Mouse (Mus musculus) limb, embryonic 14.5 days (tissue): ENCODE measurements around the gene Ski. TPM values are rescaled to one million over a fixed set of nuclear protein-coding genes. Genes with fewer than 3 reads are reported as not detected.

Experiments
- ATAC-seq: fragments of 200-750 bp; cut with Nextera tagmentation; 2 replicates; pipeline ENCODE4 v1.8.0; 2017; ENCODE audit warnings: low read depth, moderate number of reproducible peaks, moderate TSS enrichment; ENCODE audit not compliant: low FRiP score
- DNase-seq: peaks from one replicate; pipeline ENCODE4 v3.0.0-alpha.2; 2015; ENCODE audit warnings: low spot score
- H3K27ac ChIP-seq: fragments of 300-500 bp; sonication (generic); replicated peaks from 2 replicates; pipeline ENCODE4 v1.5.1; 2014; ENCODE audit warnings: low read depth, mild to moderate bottlenecking, low read length, moderate library complexity, mixed read lengths
- H3K27me3 ChIP-seq: fragments of 300-500 bp; sonication (generic); 2 replicates; pipeline ENCODE4 v1.6.1; 2014; ENCODE audit warnings: low read length, mixed read lengths; ENCODE audit not compliant: control insufficient read depth, insufficient read depth
- H3K36me3 ChIP-seq: fragments of 300-500 bp; sonication (generic); 2 replicates; pipeline ENCODE4 v1.6.1; 2014; ENCODE audit warnings: mild to moderate bottlenecking, low read length, moderate library complexity, mixed read lengths; ENCODE audit not compliant: control insufficient read depth, insufficient read depth
- H3K4me1 ChIP-seq: fragments of 300-500 bp; sonication (generic); 2 replicates; pipeline ENCODE4 v1.6.1; 2014; ENCODE audit warnings: antibody characterized with exemption, low read length, mixed read lengths; ENCODE audit not compliant: control insufficient read depth, insufficient read depth
- H3K4me2 ChIP-seq: fragments of 300-500 bp; sonication (generic); replicated peaks from 2 replicates; pipeline ENCODE4 v1.6.1; 2014; ENCODE audit warnings: low read depth, mild to moderate bottlenecking, low read length, moderate library complexity; ENCODE audit not compliant: severe bottlenecking
- H3K4me3 ChIP-seq: fragments of 300-500 bp; sonication (generic); replicated peaks from 2 replicates; pipeline ENCODE4 v1.5.1; 2014; ENCODE audit warnings: low read length
- H3K9ac ChIP-seq: fragments of 300-500 bp; sonication (generic); 2 replicates; pipeline ENCODE4 v1.6.1; 2014; ENCODE audit warnings: mild to moderate bottlenecking, low read depth, low read length, moderate library complexity; ENCODE audit not compliant: severe bottlenecking
- H3K9me3 ChIP-seq: fragments of 300-500 bp; sonication (generic); 2 replicates; pipeline ENCODE4 v1.6.1; 2016; ENCODE audit warnings: low read length; ENCODE audit not compliant: control insufficient read depth
- POLR2A ChIP-seq: fragments of 200-500 bp; IDR thresholded peaks from 2 replicates; pipeline ENCODE4 v1.8.0; 2012; ENCODE audit warnings: inconsistent platforms, mild to moderate bottlenecking, moderate library complexity, borderline replicate concordance; ENCODE audit not compliant: insufficient read depth, insufficient read length; ENCODE audit errors: extremely low read depth
- WGBS: fragments of 180-500 bp; shearing (Covaris S2); extraction: QIAGEN DNeasy Blood & Tissue Kit; methylation state at CpG from one replicate; pipeline ENCODE4 v1.1.7; 2014; 5-methylcytosine and 5-hydroxymethylcytosine counted together
- polyA plus RNA-seq, 2 experiments: library from polyadenylated mRNA; depleted of rRNA in 1 of 2; stranded (reverse) in 1 of 2; unstranded in 1 of 2; fragments of >200 nt; fragmentation: Nextera tagmentation in 1 of 2; extraction: Ambion mirVana in 1 of 2; gene quantifications; 2 replicates each; pipeline versions ENCODE4 v1.2.1 to v1.2.3; 2012 to 2014

Gene Ski
- polyA plus RNA-seq, 2 experiments = 44.0 to 88.7 TPM

DNA sequence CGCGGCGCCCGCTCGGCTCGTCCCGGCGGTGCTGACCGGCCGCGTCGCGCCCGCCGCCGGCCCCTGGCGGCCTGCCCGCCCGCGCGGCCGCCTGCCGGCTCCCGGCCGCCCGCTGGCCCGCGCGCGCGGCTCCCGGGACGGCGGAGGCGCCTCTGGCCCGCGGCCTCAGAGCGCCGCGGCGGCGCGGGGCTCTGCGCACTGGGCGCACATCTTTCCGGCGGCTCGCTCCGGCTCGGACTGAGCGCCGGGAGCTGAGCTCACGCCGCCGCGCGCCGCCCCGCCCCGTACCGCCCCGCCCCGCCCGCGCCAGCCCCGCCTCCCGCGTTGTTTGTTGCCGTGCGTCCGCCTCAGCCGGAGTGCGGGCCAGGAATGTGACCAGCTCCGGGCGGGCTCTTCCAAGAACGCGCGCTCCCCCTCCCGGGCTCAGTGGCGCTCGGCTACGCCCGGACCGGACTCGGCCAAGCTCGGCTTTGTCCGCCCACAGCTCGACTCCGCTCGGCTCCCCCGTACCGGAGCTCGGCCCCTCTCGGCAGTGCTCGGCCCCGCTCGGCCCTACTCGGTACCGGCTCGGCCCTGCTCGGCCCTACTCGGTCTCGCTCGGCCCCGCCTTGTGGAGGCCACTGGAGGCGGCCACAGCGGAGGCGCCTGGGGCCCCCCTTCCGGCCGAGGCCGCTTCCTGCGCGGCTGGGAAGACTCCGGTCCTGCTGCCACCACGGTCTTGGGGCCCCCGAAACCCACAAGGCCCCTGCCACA lies 625 bp upstream of the Ski start:
- H3K36me3 ChIP-seq = peaks cover 17% of the 10 kb centered on the region

DNA sequence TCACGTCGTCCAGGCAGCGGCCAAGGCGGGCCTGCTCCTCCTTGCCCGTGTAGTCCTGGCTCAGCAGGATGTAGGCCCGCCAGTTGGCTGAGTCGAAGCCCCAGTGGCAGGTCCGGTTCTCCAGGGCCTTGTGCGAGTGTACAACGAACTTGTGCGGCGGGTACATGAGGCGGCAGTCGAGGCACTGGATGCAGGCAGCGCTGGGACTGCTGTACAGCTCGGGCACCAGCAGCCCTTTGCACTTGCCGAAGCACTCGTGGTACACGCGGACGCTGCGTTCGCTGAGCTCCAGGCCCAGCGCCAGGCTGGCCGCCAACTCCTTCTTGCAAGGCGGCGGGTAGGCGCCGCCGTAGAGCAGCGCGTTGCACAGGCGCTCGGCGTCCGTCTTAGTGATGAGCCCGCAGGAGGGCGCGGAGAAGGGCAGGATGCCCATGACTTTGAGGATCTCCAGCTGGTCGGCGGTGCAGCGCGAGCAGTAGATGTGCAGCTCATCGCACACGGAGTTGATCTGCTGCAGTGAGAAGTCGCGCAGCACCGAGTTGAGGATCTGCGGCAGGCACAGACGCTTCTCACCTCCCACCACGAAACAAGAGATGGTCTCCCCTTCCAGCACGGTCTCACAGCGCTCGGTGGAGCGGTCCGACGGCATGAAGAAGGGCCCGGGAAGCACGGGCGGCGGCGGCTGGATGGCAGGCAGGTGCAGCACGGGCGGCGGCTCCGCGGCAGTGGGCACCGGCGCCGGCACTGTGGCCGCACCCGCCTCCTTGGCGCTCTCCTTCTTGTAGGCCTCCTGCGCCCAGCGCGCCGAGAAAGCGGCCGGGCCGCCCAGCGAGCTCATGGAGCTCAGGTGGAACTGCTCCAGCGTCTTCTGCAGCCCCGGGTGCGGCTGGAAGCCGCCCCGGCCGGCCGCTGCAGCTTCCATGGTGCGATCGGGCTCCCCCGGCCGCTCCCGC lies 517 bp downstream of the Ski start:
- TF ChIP-seq POLR2A = no peak

More for the DNA sequence above, 625 bp upstream of the Ski start:
- H3K4me2 ChIP-seq = peak overlapping the region; percentile 98
- peak; percentile 69; the same call in 1 of the 2 replicates for TF ChIP-seq POLR2A
- WGBS = under 1% methylated on average over 46 of the region's 116 CpGs
- peak overlapping the region; percentile 94 for H3K9ac ChIP-seq
- peak overlapping the region; percentile 94 for H3K27ac ChIP-seq
- peaks cover 28% of the 10 kb centered on the region for H3K4me1 ChIP-seq
- DNase-seq (peak; percentile 97), ATAC-seq (peak; percentile 98)
- no peaks in the 10 kb centered on the region for H3K27me3 ChIP-seq
- H3K9me3 ChIP-seq = no peaks in the 10 kb centered on the region
- peak overlapping the region; percentile 37 for H3K4me3 ChIP-seq

DNA sequence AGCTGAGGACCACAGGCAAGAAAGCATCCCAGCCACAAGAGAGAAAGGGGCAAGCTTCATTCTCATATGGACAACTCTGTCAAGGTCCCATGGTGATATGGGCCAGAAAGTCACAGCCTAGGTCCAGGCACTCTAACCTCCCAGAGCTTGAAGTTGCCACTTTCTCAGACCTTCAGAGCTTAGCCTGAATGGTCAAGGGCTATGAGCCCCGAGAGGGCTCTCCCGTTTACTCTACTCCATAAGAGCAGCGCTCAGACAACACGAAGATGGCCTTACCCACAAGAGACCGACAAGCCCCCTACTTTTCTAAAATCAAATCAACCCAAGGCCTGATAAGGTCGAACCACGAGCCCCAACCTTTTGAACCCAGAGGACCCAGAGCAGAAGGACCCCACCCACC lies 1.3 kb downstream of the Ski start:
- Histone ChIP-seq H3K4me2 (peak overlapping the region; percentile 98), H3K27ac (no peak overlapping the region; the same call in none of the 2 replicates), H3K4me3 (peak overlapping the region; percentile 90), H3K4me1 (peaks cover 46% of the 10 kb centered on the region), H3K27me3 (no peaks in the 10 kb centered on the region), H3K9me3 (no peaks in the 10 kb centered on the region), H3K36me3 (peaks cover 26% of the 10 kb centered on the region), H3K9ac (peak overlapping the region; percentile 94)
- ATAC-seq (no peak), DNase-seq (no peak)
- no peak for TF ChIP-seq POLR2A
- 3% methylated on average over 7 of the region's 7 CpGs for WGBS

More for the DNA sequence above, 517 bp downstream of the Ski start:
- ATAC-seq (no peak), DNase-seq (no peak)
- no peaks in the 10 kb centered on the region for H3K27me3 ChIP-seq
- H3K36me3 ChIP-seq = peaks cover 20% of the 10 kb centered on the region
- H3K9ac ChIP-seq = peak overlapping the region; percentile 94
- H3K9me3 ChIP-seq = no peaks in the 10 kb centered on the region
- peaks cover 39% of the 10 kb centered on the region for H3K4me1 ChIP-seq
- H3K4me3 ChIP-seq = peak overlapping the region; percentile 90
- peak overlapping the region; percentile 94 for H3K27ac ChIP-seq
- H3K4me2 ChIP-seq = peak overlapping the region; percentile 98
- 0% methylated on average over 52 of the region's 93 CpGs for WGBS

DNA sequence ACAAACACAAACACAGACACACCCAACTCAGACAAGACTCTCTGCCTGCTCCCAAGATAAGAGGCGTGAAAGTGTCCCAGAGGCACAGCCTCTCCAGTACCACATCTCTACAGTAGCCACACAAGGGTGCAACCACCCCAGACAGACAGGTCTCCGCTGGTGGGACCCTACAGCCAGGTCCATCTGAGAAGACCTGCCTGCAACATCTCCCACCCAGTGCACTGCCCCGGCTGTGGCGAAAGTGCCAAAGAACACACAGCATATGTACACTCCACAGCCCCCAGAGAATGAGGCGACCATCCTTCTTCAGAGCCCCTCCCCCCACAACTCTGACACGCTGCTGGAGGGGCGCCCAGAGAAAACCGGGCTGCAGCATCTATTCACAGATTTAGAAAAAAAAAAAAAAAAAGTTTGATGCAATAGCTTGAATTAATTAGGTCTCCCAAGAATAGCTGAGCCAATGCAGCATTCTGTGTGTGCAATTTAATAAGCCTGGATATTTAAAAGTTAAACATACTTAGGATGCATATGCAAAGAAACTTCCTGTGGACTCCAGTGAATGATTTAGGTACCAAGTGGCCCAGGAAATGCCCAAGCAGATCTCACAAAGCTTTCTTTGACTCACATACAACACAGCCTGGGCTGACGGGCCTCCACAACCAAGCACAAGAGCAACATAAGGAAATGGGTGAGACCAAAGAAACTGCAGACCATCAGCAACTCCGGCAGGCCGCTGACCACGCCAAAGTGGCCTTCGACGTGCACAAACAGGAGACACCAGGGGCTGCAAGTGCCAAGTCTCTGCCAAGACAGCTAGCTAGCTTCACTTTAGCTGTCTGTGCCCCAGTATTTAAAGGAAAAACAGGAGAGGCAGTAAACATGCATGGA lies 1.9 kb downstream of the Ski start:
- 6% methylated on average over 14 of the region's 14 CpGs for WGBS
- Histone ChIP-seq H3K4me1 (peaks cover 53% of the 10 kb centered on the region), H3K36me3 (peaks cover 26% of the 10 kb centered on the region), H3K4me2 (peak overlapping the region; percentile 98), H3K27ac (no peak overlapping the region; the same call in 1 of the 2 replicates), H3K4me3 (peak overlapping the region; percentile 90), H3K27me3 (no peaks in the 10 kb centered on the region), H3K9ac (peak overlapping the region; percentile 94), H3K9me3 (no peaks in the 10 kb centered on the region)
- DNase-seq (no peak), ATAC-seq (no peak)
- no peak for TF ChIP-seq POLR2A
